Mouse (Mus musculus): ENCODE measurements at regions not wholly inside any gene's neighbourhood (a gene's known extent, or its start where the extent isn't known, plus 50 kb on each side); places are given as distances from the start of the nearest gene placed in this dataset.

GRCm38 (mm10) chr15:24972020-24972419, 441.5 kb downstream of the Basp1 start:
- H3K36me3 ChIP-seq = no peaks in the 10 kb centered on the region
- no peak overlapping the region for H3K27ac ChIP-seq
- H3K27me3 ChIP-seq (ENCODE audit: insufficient read depth, poor library complexity, severe bottlenecking) = no peaks in the 10 kb centered on the region
- DNase-seq (ENCODE audit: low spot score) = peak; percentile 19
- WGBS = 40% methylated on average over 5 of the region's 5 CpGs
- peaks cover 8% of the 10 kb centered on the region; the same call in 1 of the 2 replicates for H3K4me1 ChIP-seq (replicated peaks)
- H3K4me3 ChIP-seq = no peak overlapping the region
- H3K9me3 ChIP-seq = no peaks in the 10 kb centered on the region

GRCm38 (mm10) chr15:24969391-24969812, 444.2 kb downstream of the Basp1 start:
- WGBS = 57% methylated on average over 2 of the region's 2 CpGs
- DNase-seq (ENCODE audit: low spot score) = peak; percentile 16
- no peak overlapping the region for H3K27ac ChIP-seq
- no peaks in the 10 kb centered on the region for H3K36me3 ChIP-seq
- peaks cover 8% of the 10 kb centered on the region; the same call in 1 of the 2 replicates for H3K4me1 ChIP-seq (replicated peaks)
- no peaks in the 10 kb centered on the region for H3K9me3 ChIP-seq
- no peak overlapping the region for H3K4me3 ChIP-seq
- H3K27me3 ChIP-seq (ENCODE audit: insufficient read depth, poor library complexity, severe bottlenecking) = no peaks in the 10 kb centered on the region

GRCm38 (mm10) chr15:24968636-24969317, 444.8 kb downstream of the Basp1 start:
- Histone ChIP-seq H3K9me3 (no peaks in the 10 kb centered on the region), H3K4me1 (replicated peaks) (peaks cover 8% of the 10 kb centered on the region; the same call in 1 of the 2 replicates), H3K4me3 (no peak overlapping the region), H3K36me3 (no peaks in the 10 kb centered on the region), H3K27me3 (ENCODE audit: insufficient read depth, poor library complexity, severe bottlenecking) (no peaks in the 10 kb centered on the region), H3K27ac (no peak overlapping the region)
- DNase-seq (ENCODE audit: low spot score) = no peak
- 90% methylated on average over 7 of the region's 7 CpGs for WGBS

- H3K36me3 ChIP-seq = no peaks in the 10 kb centered on the region
- no peak overlapping the region for H3K4me3 ChIP-seq
- no peaks in the 10 kb centered on the region for H3K4me1 ChIP-seq (replicated peaks)
- H3K27ac ChIP-seq = no peak overlapping the region
- no peaks in the 10 kb centered on the region for H3K9me3 ChIP-seq
- no peak for DNase-seq (ENCODE audit: low spot score)
- H3K27me3 ChIP-seq (ENCODE audit: insufficient read depth, poor library complexity, severe bottlenecking) = no peaks in the 10 kb centered on the region
- 84% methylated on average over 2 of the region's 2 CpGs for WGBS
Observed at GRCm38 (mm10) chr15:24929742-24930141, 483.8 kb downstream of the Basp1 start.

GRCm38 (mm10) chr15:24911866-24912265, 501.7 kb downstream of the Basp1 start:
- Histone ChIP-seq H3K4me3 (no peak overlapping the region), H3K9me3 (no peaks in the 10 kb centered on the region), H3K27me3 (ENCODE audit: insufficient read depth, poor library complexity, severe bottlenecking) (no peaks in the 10 kb centered on the region), H3K27ac (no peak overlapping the region), H3K4me1 (replicated peaks) (no peaks in the 10 kb centered on the region), H3K36me3 (no peaks in the 10 kb centered on the region)
- WGBS = 90% methylated on average over 1 of the region's 1 CpGs
- no peak for DNase-seq (ENCODE audit: low spot score)

GRCm38 (mm10) chr15:24911466-24911865, 502.1 kb downstream of the Basp1 start:
- WGBS = 29% methylated on average over 1 of the region's 1 CpGs
- Histone ChIP-seq H3K36me3 (no peaks in the 10 kb centered on the region), H3K27ac (no peak overlapping the region), H3K4me3 (no peak overlapping the region), H3K9me3 (no peaks in the 10 kb centered on the region), H3K4me1 (replicated peaks) (no peaks in the 10 kb centered on the region), H3K27me3 (ENCODE audit: insufficient read depth, poor library complexity, severe bottlenecking) (no peaks in the 10 kb centered on the region)
- no peak for DNase-seq (ENCODE audit: low spot score)

- Histone ChIP-seq H3K4me1 (replicated peaks) (no peaks in the 10 kb centered on the region), H3K27ac (no peak overlapping the region), H3K36me3 (no peaks in the 10 kb centered on the region), H3K27me3 (ENCODE audit: insufficient read depth, poor library complexity, severe bottlenecking) (no peaks in the 10 kb centered on the region), H3K9me3 (no peaks in the 10 kb centered on the region), H3K4me3 (no peak overlapping the region)
- DNase-seq (ENCODE audit: low spot score) = peak; percentile 7
- WGBS = 76% methylated on average over 4 of the region's 4 CpGs
Observed at GRCm38 (mm10) chr15:24906957-24907356, 506.6 kb downstream of the Basp1 start.

GRCm38 (mm10) chr15:24878846-24879245, 534.7 kb downstream of the Basp1 start:
- Histone ChIP-seq H3K27ac (peak overlapping the region; percentile 50; the same call in 1 of the 2 replicates), H3K36me3 (no peaks in the 10 kb centered on the region), H3K9me3 (no peaks in the 10 kb centered on the region), H3K4me1 (replicated peaks) (no peaks in the 10 kb centered on the region), H3K4me3 (no peak overlapping the region), H3K27me3 (ENCODE audit: insufficient read depth, poor library complexity, severe bottlenecking) (no peaks in the 10 kb centered on the region)
- no peak for DNase-seq (ENCODE audit: low spot score)
- 74% methylated on average over 1 of the region's 1 CpGs for WGBS

GRCm38 (mm10) chr15:24877711-24878598, 535.6 kb downstream of the Basp1 start:
- Histone ChIP-seq H3K9me3 (no peaks in the 10 kb centered on the region), H3K4me3 (no peak overlapping the region), H3K27ac (peak overlapping the region; percentile 50; the same call in 1 of the 2 replicates), H3K27me3 (ENCODE audit: insufficient read depth, poor library complexity, severe bottlenecking) (no peaks in the 10 kb centered on the region), H3K4me1 (replicated peaks) (no peaks in the 10 kb centered on the region), H3K36me3 (no peaks in the 10 kb centered on the region)
- 74% methylated on average over 6 of the region's 6 CpGs for whole genome bisulfite sequencing
- DNase-seq (ENCODE audit: low spot score) = no peak

GRCm38 (mm10) chr15:24876157-24876731, 537.3 kb downstream of the Basp1 start:
- H3K4me3 ChIP-seq = no peak overlapping the region
- no peak overlapping the region; the same call in 1 of the 2 replicates for H3K27ac ChIP-seq
- no peaks in the 10 kb centered on the region for H3K9me3 ChIP-seq
- H3K36me3 ChIP-seq = no peaks in the 10 kb centered on the region
- no peaks in the 10 kb centered on the region for H3K4me1 ChIP-seq (replicated peaks)
- 85% methylated on average over 5 of the region's 5 CpGs for WGBS
- DNase-seq (ENCODE audit: low spot score) = no peak
- H3K27me3 ChIP-seq (ENCODE audit: insufficient read depth, poor library complexity, severe bottlenecking) = no peaks in the 10 kb centered on the region

- H3K36me3 ChIP-seq = no peaks in the 10 kb centered on the region
- no peak for DNase-seq (ENCODE audit: low spot score)
- 80% methylated on average over 2 of the region's 2 CpGs for WGBS
- no peaks in the 10 kb centered on the region for H3K27me3 ChIP-seq (ENCODE audit: insufficient read depth, poor library complexity, severe bottlenecking)
- H3K4me3 ChIP-seq = no peak overlapping the region
- no peaks in the 10 kb centered on the region for H3K4me1 ChIP-seq (replicated peaks)
- H3K9me3 ChIP-seq = no peaks in the 10 kb centered on the region
- H3K27ac ChIP-seq = no peak overlapping the region
Observed at GRCm38 (mm10) chr15:24840271-24840670, 573.3 kb downstream of the Basp1 start.

- Histone ChIP-seq H3K36me3 (no peaks in the 10 kb centered on the region), H3K9me3 (no peaks in the 10 kb centered on the region), H3K27ac (no peak overlapping the region), H3K4me3 (no peak overlapping the region), H3K27me3 (ENCODE audit: insufficient read depth, poor library complexity, severe bottlenecking) (no peaks in the 10 kb centered on the region), H3K4me1 (replicated peaks) (no peaks in the 10 kb centered on the region)
- 93% methylated on average over 7 of the region's 7 CpGs for WGBS
- DNase-seq (ENCODE audit: low spot score) = no peak
Observed at GRCm38 (mm10) chr15:24838390-24838789, 575.2 kb downstream of the Basp1 start.

- no peaks in the 10 kb centered on the region for H3K4me1 ChIP-seq (replicated peaks)
- no peak overlapping the region for H3K27ac ChIP-seq
- WGBS = 98% methylated on average over 1 of the region's 1 CpGs
- no peaks in the 10 kb centered on the region for H3K36me3 ChIP-seq
- H3K27me3 ChIP-seq (ENCODE audit: insufficient read depth, poor library complexity, severe bottlenecking) = no peaks in the 10 kb centered on the region
- no peak for DNase-seq (ENCODE audit: low spot score)
- no peaks in the 10 kb centered on the region for H3K9me3 ChIP-seq
- no peak overlapping the region for H3K4me3 ChIP-seq
Observed at GRCm38 (mm10) chr15:24827881-24828280, 585.7 kb downstream of the Basp1 start.

Measured in hindbrain, embryonic 10.5 days (tissue).